In the genomic region with DNA sequence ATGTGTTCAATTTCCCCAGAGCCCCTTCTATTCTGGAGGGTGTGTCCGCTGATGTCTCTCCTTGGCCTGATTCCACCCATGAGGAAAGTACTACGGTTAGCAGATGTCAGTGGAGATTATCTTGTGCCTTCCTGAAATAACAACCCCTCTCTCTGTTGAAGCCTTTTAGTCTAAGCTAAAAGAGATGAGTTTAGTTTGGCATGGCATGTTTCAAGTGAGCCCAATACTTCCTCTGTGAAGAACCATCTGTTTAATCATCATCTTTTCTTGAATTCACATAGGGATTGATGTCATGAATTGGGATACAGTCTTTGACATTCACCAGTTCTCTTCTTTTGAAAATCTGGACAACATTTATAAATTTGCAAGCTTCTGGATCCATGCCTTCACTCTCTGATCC, we compare ENCODE assay signal across 28 mouse cellular contexts.
DNase-seq lines count a peak whose midpoint lies in the region; ATAC-seq and TF ChIP-seq lines count a peak whose summit lies in the region.
"Had no signal": no experiment of that assay in that cellular context is flagged by ENCODE, and none has a peak within 500 bp of the region (broad histone marks: within the 10 kb centered on the region; RNA-seq: fewer than 3 reads in every experiment).

No protein-coding gene starts in this region.

- H3K4me3 ChIP-seq in forebrain, postnatal 0 days (ENCODE audit: low read depth, low read length) = no peak overlapping the region
- H3K4me3 ChIP-seq in forebrain, embryonic 13.5 days = no peak overlapping the region
- no peak overlapping the region for H3K4me3 ChIP-seq in midbrain, embryonic 11.5 days (ENCODE audit: low read depth, low read length)
- no peak overlapping the region for H3K4me3 ChIP-seq in midbrain, embryonic 13.5 days (replicated peaks)
- H3K4me3 ChIP-seq: embryonic facial prominence, embryonic 13.5 days; forebrain, embryonic 10.5 days; heart, adult 2 months; heart, embryonic 10.5 days; heart, embryonic 13.5 days had no signal

- no peaks in the 10 kb centered on the region for H3K4me1 ChIP-seq in forebrain, postnatal 0 days (ENCODE audit: insufficient read depth)
- no peaks in the 10 kb centered on the region for H3K4me1 ChIP-seq in forebrain, embryonic 13.5 days
- no peaks in the 10 kb centered on the region for H3K4me1 ChIP-seq in midbrain, embryonic 11.5 days (ENCODE audit: control insufficient read depth, insufficient read depth, low read length)
- H3K4me1 ChIP-seq in midbrain, embryonic 13.5 days (replicated peaks) = no peaks in the 10 kb centered on the region
- H3K4me1 ChIP-seq: forebrain, embryonic 10.5 days; heart, embryonic 10.5 days; heart, embryonic 13.5 days had no signal

- WGBS in forebrain, postnatal 0 days = 70% methylated on average over 2 of the region's 2 CpGs
- WGBS in forebrain, embryonic 13.5 days = 90% methylated on average over 2 of the region's 2 CpGs
- 89% methylated on average over 2 of the region's 2 CpGs for WGBS in midbrain, embryonic 11.5 days
- 95% methylated on average over 2 of the region's 2 CpGs for WGBS in midbrain, embryonic 13.5 days

- no peak overlapping the region for H3K4me2 ChIP-seq in forebrain, postnatal 0 days (ENCODE audit: low read depth)
- H3K4me2 ChIP-seq in forebrain, embryonic 13.5 days = no peak overlapping the region
- H3K4me2 ChIP-seq in midbrain, embryonic 11.5 days = no peak overlapping the region
- no peak overlapping the region for H3K4me2 ChIP-seq in midbrain, embryonic 13.5 days (replicated peaks)
- H3K4me2 ChIP-seq: embryonic facial prominence, embryonic 13.5 days; heart, embryonic 13.5 days; hindbrain, embryonic 14.5 days had no signal

- no peak overlapping the region for H3K27ac ChIP-seq in forebrain, postnatal 0 days (ENCODE audit: low read depth, low read length)
- no peak overlapping the region for H3K27ac ChIP-seq in forebrain, embryonic 13.5 days
- no peak overlapping the region for H3K27ac ChIP-seq in midbrain, embryonic 11.5 days (ENCODE audit: low read depth, low read length)
- H3K27ac ChIP-seq in midbrain, embryonic 13.5 days = no peak overlapping the region
- H3K27ac ChIP-seq: embryonic facial prominence, embryonic 13.5 days; forebrain, embryonic 10.5 days; heart, adult 2 months; heart, embryonic 10.5 days; heart, embryonic 13.5 days; hindbrain, embryonic 14.5 days; hindbrain, postnatal 0 days had no signal

- no peaks in the 10 kb centered on the region for H3K9me3 ChIP-seq in forebrain, postnatal 0 days (ENCODE audit: low read length)
- H3K9me3 ChIP-seq in forebrain, embryonic 13.5 days (replicated peaks) = no peaks in the 10 kb centered on the region
- no peaks in the 10 kb centered on the region for H3K9me3 ChIP-seq in midbrain, embryonic 11.5 days (ENCODE audit: control insufficient read depth, low read length)
- H3K9me3 ChIP-seq in midbrain, embryonic 13.5 days = no peaks in the 10 kb centered on the region
- H3K9me3 ChIP-seq: embryonic facial prominence, embryonic 13.5 days; forebrain, embryonic 10.5 days; heart, embryonic 10.5 days; heart, embryonic 13.5 days had no signal

- H3K27me3 ChIP-seq in forebrain, postnatal 0 days (ENCODE audit: insufficient read depth, low read length) = no peaks in the 10 kb centered on the region
- H3K27me3 ChIP-seq in forebrain, embryonic 13.5 days = no peaks in the 10 kb centered on the region
- H3K27me3 ChIP-seq in midbrain, embryonic 11.5 days (ENCODE audit: control insufficient read depth, insufficient read depth, low read length) = no peaks in the 10 kb centered on the region
- H3K27me3 ChIP-seq in midbrain, embryonic 13.5 days = no peaks in the 10 kb centered on the region
- H3K27me3 ChIP-seq: CH12.LX; embryonic facial prominence, embryonic 13.5 days; heart, embryonic 13.5 days had no signal

- no peak for TF ChIP-seq CTCF in forebrain, postnatal 0 days (IDR thresholded peaks at IDR 0.05; ENCODE audit: low read depth)

- peak; percentile 42 for DNase-seq in forebrain, postnatal 0 days
- peak; percentile 31 for DNase-seq in midbrain, embryonic 11.5 days (ENCODE audit: low spot score, missing footprints)
- peak; percentile 66 for DNase-seq in skeletal muscle tissue, adult 2 months (ENCODE audit: low read depth, low spot score)
- no peak for DNase-seq in left cerebral cortex, postnatal 36 days (ENCODE audit: low spot score in 2 of 2)
- DNase-seq: adrenal gland, postnatal 14 days; B cell, adult 2 months; cerebellum, adult 11 months; cerebellum, adult 2 months; cerebellum, adult 9-11 months; cerebellum, postnatal 25 days; heart, adult 2 months; heart, postnatal 14 days; heart, postnatal 4 days; kidney, adult 18-20 months had no signal

- no peaks in the 10 kb centered on the region for H3K36me3 ChIP-seq in forebrain, postnatal 0 days (ENCODE audit: insufficient read depth)
- H3K36me3 ChIP-seq in forebrain, embryonic 13.5 days (ENCODE audit: poor library complexity, severe bottlenecking) = no peaks in the 10 kb centered on the region
- no peaks in the 10 kb centered on the region for H3K36me3 ChIP-seq in midbrain, embryonic 11.5 days (ENCODE audit: control insufficient read depth, insufficient read depth, low read length)
- H3K36me3 ChIP-seq in midbrain, embryonic 13.5 days = no peaks in the 10 kb centered on the region
- H3K36me3 ChIP-seq: embryonic facial prominence, embryonic 13.5 days; forebrain, embryonic 10.5 days; G1E; heart, embryonic 10.5 days; heart, embryonic 13.5 days had no signal

- peak; percentile 63 for ATAC-seq in forebrain, postnatal 0 days
- no peak for ATAC-seq in forebrain, embryonic 13.5 days
- ATAC-seq in midbrain, embryonic 11.5 days (ENCODE audit: low FRiP score) = no peak
- ATAC-seq in midbrain, embryonic 13.5 days = no peak
- ATAC-seq: forebrain, embryonic 14.5 days; hindbrain, postnatal 0 days; inflammation-experienced regulatory T-cells, adult 6 months; intestine, embryonic 16.5 days; Patski had no signal

- no peak overlapping the region for H3K9ac ChIP-seq in forebrain, postnatal 0 days
- H3K9ac ChIP-seq in forebrain, embryonic 13.5 days = no peak overlapping the region
- no peak overlapping the region for H3K9ac ChIP-seq in midbrain, embryonic 11.5 days (ENCODE audit: low read length)
- H3K9ac ChIP-seq in midbrain, embryonic 13.5 days (replicated peaks) = no peak overlapping the region
- H3K9ac ChIP-seq: embryonic facial prominence, embryonic 13.5 days; heart, embryonic 13.5 days; hindbrain, embryonic 14.5 days had no signal

- intact Hi-C loops in left cerebral cortex, postnatal 36 days (cut with DNase I) = no loop called here

Comparison
In these comparisons a context has a peak if more than half of its experiments do, and no peak if none do; other contexts are left out.
1. DNase-seq: peak in forebrain, postnatal 0 days (single experiment), midbrain, embryonic 11.5 days (single experiment) and skeletal muscle tissue, adult 2 months (single experiment); none in left cerebral cortex, postnatal 36 days (0 of 2).